Mouse (Mus musculus): ENCODE measurements around the gene Cln3. TPM values are rescaled to one million over a fixed set of nuclear protein-coding genes. Genes with fewer than 3 reads are reported as not detected.

The Cln3 gene
- total RNA-seq, 2 experiments from 2014 or later: 34.8 to 40.0 TPM

Small RNA genes lying within 50 kb of the gene (microRNA-seq; reads per million reads assigned to microRNA genes)
- 1.00 reads per million for gene Mir7059

Other genes starting within 250 kb of the Cln3 start
- under 1 TPM; 0.36 to 0.60 TPM for gene Lat, start 216.2 kb downstream of the Cln3 start, total RNA-seq (2021)
- 10 to 100 TPM; 35.5 to 37.4 TPM for gene Spns1, start 208.4 kb downstream of the Cln3 start, total RNA-seq (2021)
- gene Nfatc2ip, start 189.1 kb downstream of the Cln3 start, total RNA-seq (2021): 1 to 10 TPM; 6.5 TPM
- gene Cd19, start 170.9 kb downstream of the Cln3 start, total RNA-seq (2021): under 1 TPM in 1 of 2 experiments, not detected in 1; 0.82 TPM
- gene Rabep2, start 157.1 kb downstream of the Cln3 start, total RNA-seq (2021): 10 to 100 TPM; 48.4 to 72.8 TPM
- under 1 TPM in 1 of 2 experiments, not detected in 1; 0.33 TPM for gene Atp2a1, start 122.7 kb downstream of the Cln3 start, total RNA-seq (2021)
- 10 to 100 TPM; 55.3 to 59.5 TPM for gene Sh2b1, start 110.4 kb downstream of the Cln3 start, total RNA-seq (2021)
- 100 to 1,000 TPM; 219 to 221 TPM for gene Tufm, start 98.5 kb downstream of the Cln3 start, total RNA-seq (2021)
- gene Atxn2l, start 82.4 kb downstream of the Cln3 start, total RNA-seq (2021): 100 to 1,000 TPM in 1 of 2 experiments, 10 to 100 TPM in 1; 82.9 to 112 TPM
- 100 to 1,000 TPM; 243 to 301 TPM for gene Eif3c, start 19.4 kb downstream of the Cln3 start, total RNA-seq (2021)
- 1 to 10 TPM; 1.5 TPM for gene Apobr, start 875 bp downstream of the Cln3 start, total RNA-seq (2021)
- gene Il27, start 9.1 kb upstream of the Cln3 start, total RNA-seq (2021): not detected
- gene Nupr1, start 45.0 kb upstream of the Cln3 start, total RNA-seq (2021): 10 to 100 TPM; 20.8 to 27.0 TPM
- 10 to 100 TPM; 39.0 to 41.7 TPM for gene Sgf29, start 63.5 kb upstream of the Cln3 start, total RNA-seq (2021)
- gene Sult1a1, start 90.6 kb upstream of the Cln3 start, total RNA-seq (2021): 10 to 100 TPM; 34.1 to 52.7 TPM
- 10 to 100 TPM; 94.8 to 98.1 TPM for gene Bola2, start 109.6 kb upstream of the Cln3 start, total RNA-seq (2021)
- gene Slx1b, start 110.0 kb upstream of the Cln3 start, total RNA-seq (2021): 10 to 100 TPM in 1 of 2 experiments, 1 to 10 TPM in 1; 8.7 to 14.8 TPM
- 10 to 100 TPM; 10.1 to 11.6 TPM for gene Coro1a, start 122.0 kb upstream of the Cln3 start, total RNA-seq (2021)
- gene Mapk3, start 173.8 kb upstream of the Cln3 start, total RNA-seq (2021): 100 to 1,000 TPM; 129 to 150 TPM
- 1 to 10 TPM; 1.3 to 4.7 TPM for gene Gdpd3, start 180.5 kb upstream of the Cln3 start, total RNA-seq (2021)
- 100 to 1,000 TPM in 1 of 2 experiments, 10 to 100 TPM in 1; 88.9 to 157 TPM for gene Ypel3, start 191.1 kb upstream of the Cln3 start, total RNA-seq (2021)
- gene Tbx6, start 195.7 kb upstream of the Cln3 start, total RNA-seq (2021): under 1 TPM; 0.46 to 0.70 TPM
- gene Ppp4c, start 206.7 kb upstream of the Cln3 start, total RNA-seq (2021): 10 to 100 TPM; 81.0 to 86.5 TPM
- 10 to 100 TPM; 15.3 to 21.2 TPM for gene Fam57b, start 211.9 kb upstream of the Cln3 start, total RNA-seq (2021)
- gene 4930451I11Rik, start 245.8 kb upstream of the Cln3 start, total RNA-seq (2021): not detected

Measured in adrenal gland, postnatal 36 days (tissue).